Mouse (Mus musculus) lung, postnatal 14 days (tissue): ENCODE measurements around the gene Gm21093.
"Not testable (repeated sequence)": the region's sequence is repeated elsewhere in the genome, so short reads cannot be mapped to it uniquely, and the experiment has no call there.

Experiments
- DNase-seq: peaks from one replicate; pipeline ENCODE4 v3.0.0; 2021

Gm21093 gene

GRCm38 (mm10) chr4:42034626-42035025, at the start of gene Gm21093:
Gm21093 (minus strand) TSS chr4:42034726.
- DNase-seq = not testable (repeated sequence)
